17 mouse cellular contexts compared by ENCODE assay signal in genomic region chr9:37762541-37762940, GRCm38 (mm10). TPM values are rescaled to one million over a fixed set of nuclear protein-coding genes. Genes with fewer than 3 reads are reported as not detected.
A peak's percentile ranks its signal among the peaks of the same experiment; 100 is the strongest.
DNase-seq lines count a peak whose midpoint lies in the region; ATAC-seq and TF ChIP-seq lines count a peak whose summit lies in the region.
"Had no signal": no experiment of that assay in that cellular context is flagged by ENCODE, and none has a peak within 500 bp of the region (broad histone marks: within the 10 kb centered on the region; RNA-seq: fewer than 3 reads in every experiment).

No protein-coding gene starts in this region.

- no peaks in the 10 kb centered on the region for H3K36me3 ChIP-seq in lung, embryonic 14.5 days (ENCODE audit: insufficient read depth)

- ATAC-seq in lung, embryonic 14.5 days (ENCODE audit: insufficient read depth) = no peak
- ATAC-seq: CD4-positive, CD25-positive, alpha-beta regulatory T cell, adult 4 months; midbrain, embryonic 16.5 days had no signal

- no peaks in the 10 kb centered on the region for H3K9me3 ChIP-seq in lung, embryonic 14.5 days (ENCODE audit: low read depth, low read length)

- H3K4me1 ChIP-seq in lung, embryonic 14.5 days (ENCODE audit: insufficient read depth) = no peaks in the 10 kb centered on the region
- no peaks in the 10 kb centered on the region for H3K4me1 ChIP-seq in bone marrow macrophage, adult 2 months (ENCODE audit: control insufficient read depth, insufficient read depth, low read length)

- H3K27ac ChIP-seq in lung, embryonic 14.5 days (ENCODE audit: low read depth) = no peak overlapping the region
- no peak overlapping the region for H3K27ac ChIP-seq in bone marrow macrophage, adult 2 months (ENCODE audit: insufficient read depth, low read depth, low read length)
- H3K27ac ChIP-seq: heart, adult 2 months had no signal

- DNase-seq in embryo, embryonic 10.5 days (ENCODE audit: low spot score) = peak; percentile 21
- DNase-seq in embryo, embryonic 9.5 days (ENCODE audit: extremely low spot score) = no peak
- peak; percentile 9 for DNase-seq in lung, embryonic 14.5 days
- no peak for DNase-seq in lung, adult 18-20 months
- peak; percentile 71 for DNase-seq in ES-CJ7 (ENCODE audit: low read depth, low spot score)
- DNase-seq in left cerebral cortex, postnatal 14 days (ENCODE audit: low spot score in 2 of 2) = no peak
- DNase-seq in spleen, postnatal 10 days (ENCODE audit: low spot score in 2 of 2) = no peak
- DNase-seq: cerebellum, adult 8-10 months; heart, adult 2 months; heart, postnatal 4 days; kidney, adult 8-10 months; lung, adult 2 months had no signal

- H3K27me3 ChIP-seq in lung, embryonic 14.5 days (ENCODE audit: insufficient read depth, low read length) = no peaks in the 10 kb centered on the region

- no peak overlapping the region for H3K4me2 ChIP-seq in lung, embryonic 14.5 days

- H3K4me3 ChIP-seq in lung, embryonic 14.5 days (ENCODE audit: low read depth, low read length) = no peak overlapping the region
- H3K4me3 ChIP-seq in bone marrow macrophage, adult 2 months (ENCODE audit: insufficient read depth, low read length) = no peak overlapping the region
- H3K4me3 ChIP-seq: heart, adult 2 months had no signal

- intact Hi-C loops in left cerebral cortex, postnatal 14 days (cut with DNase I) = no loop called here

- TF ChIP-seq POLR2A in bone marrow macrophage, adult 2 months (IDR thresholded peaks at IDR 0.05; ENCODE audit: borderline replicate concordance, low read depth, low read length) = no peak

- no peak overlapping the region for H3K9ac ChIP-seq in lung, embryonic 14.5 days

- TF ChIP-seq CTCF in lung, embryonic 14.5 days (IDR thresholded peaks at IDR 0.05; ENCODE audit: low read depth) = no peak
- TF ChIP-seq CTCF in bone marrow macrophage, adult 2 months (IDR thresholded peaks at IDR 0.05; ENCODE audit: low read depth, low read length) = peak; percentile 11; the same call in 1 of the 2 replicates

- 45% methylated on average over 2 of the region's 2 CpGs for WGBS in lung, embryonic 14.5 days

RNA-seq across cellular contexts. Expression of gene Olfr875, which starts 9.1 kb away (rescaled TPM):
- not detected in 2 replicates for polyA plus RNA-seq in lung, embryonic 14.5 days (2014; fragmentation: Nextera tagmentation; extraction: Ambion mirVana)
- polyA plus RNA-seq in bone marrow macrophage, adult 2 months (2012; ENCODE audit: insufficient read depth, insufficient read length, missing spikeins) = not detected in 2 replicates
- not detected for total RNA-seq in left cerebral cortex, postnatal 14 days (2021)
- total RNA-seq: heart, adult 2 months; heart, postnatal 4 days; left cerebral cortex, adult 8-10 months had no signal
- polyA plus RNA-seq: CD4-positive, CD25-positive, alpha-beta regulatory T cell, adult 4 months; frontal cortex, adult 2 months; heart, adult 2 months; lung, adult 2 months; midbrain, embryonic 16.5 days had no signal

RNA-seq across cellular contexts. Expression of gene Olfr874, which starts 17.6 kb away (rescaled TPM):
- polyA plus RNA-seq in lung, embryonic 14.5 days (2014; fragmentation: Nextera tagmentation; extraction: Ambion mirVana) = not detected in 2 replicates
- not detected in 2 replicates for polyA plus RNA-seq in bone marrow macrophage, adult 2 months (2012; ENCODE audit: insufficient read depth, insufficient read length, missing spikeins)
- total RNA-seq in left cerebral cortex, postnatal 14 days (2021) = not detected
- total RNA-seq: heart, adult 2 months; heart, postnatal 4 days; left cerebral cortex, adult 8-10 months had no signal
- polyA plus RNA-seq: CD4-positive, CD25-positive, alpha-beta regulatory T cell, adult 4 months; frontal cortex, adult 2 months; heart, adult 2 months; lung, adult 2 months; midbrain, embryonic 16.5 days had no signal

RNA-seq across cellular contexts. Expression of gene Olfr876, which starts 40.3 kb away (rescaled TPM):
- polyA plus RNA-seq in lung, embryonic 14.5 days (2014; fragmentation: Nextera tagmentation; extraction: Ambion mirVana) = not detected in 2 replicates
- 0.17 TPM in 1 of 2 replicates, not detected in the other for polyA plus RNA-seq in bone marrow macrophage, adult 2 months (2012; ENCODE audit: insufficient read depth, insufficient read length, missing spikeins)
- not detected for total RNA-seq in left cerebral cortex, postnatal 14 days (2021)
- total RNA-seq: heart, adult 2 months; heart, postnatal 4 days; left cerebral cortex, adult 8-10 months had no signal
- polyA plus RNA-seq: CD4-positive, CD25-positive, alpha-beta regulatory T cell, adult 4 months; frontal cortex, adult 2 months; heart, adult 2 months; lung, adult 2 months; midbrain, embryonic 16.5 days had no signal

RNA-seq across cellular contexts. Expression of gene Olfr160, which starts 46.5 kb away (rescaled TPM):
- not detected in 2 replicates for polyA plus RNA-seq in lung, embryonic 14.5 days (2014; fragmentation: Nextera tagmentation; extraction: Ambion mirVana)
- polyA plus RNA-seq in bone marrow macrophage, adult 2 months (2012; ENCODE audit: insufficient read depth, insufficient read length, missing spikeins) = not detected in 2 replicates
- not detected for total RNA-seq in left cerebral cortex, postnatal 14 days (2021)
- total RNA-seq: heart, adult 2 months; heart, postnatal 4 days; left cerebral cortex, adult 8-10 months had no signal
- polyA plus RNA-seq: heart, adult 2 months; lung, adult 2 months; midbrain, embryonic 16.5 days had no signal

Comparison
In these comparisons a context has a peak if more than half of its experiments do, and no peak if none do; other contexts are left out.
1. DNase-seq: peak in embryo, embryonic 10.5 days (single experiment), lung, embryonic 14.5 days (single experiment) and ES-CJ7 (single experiment); none in embryo, embryonic 9.5 days (single experiment), lung, adult 18-20 months (0 of 2), left cerebral cortex, postnatal 14 days (0 of 2) and spleen, postnatal 10 days (0 of 2).